Mouse (Mus musculus) adrenal gland, adult 2 months (tissue): ENCODE measurements at regions not wholly inside any gene's neighbourhood (a gene's known extent, or its start where the extent isn't known, plus 50 kb on each side); places are given as distances from the start of the nearest gene placed in this dataset.
A peak's percentile ranks its signal among the peaks of the same experiment; 100 is the strongest.
"Not testable (repeated sequence)": the region's sequence is repeated elsewhere in the genome, so short reads cannot be mapped to it uniquely, and the experiment has no call there.

Experiments used
- DNase-seq: peaks from one replicate; pipeline ENCODE4 v3.0.0; 2021

GRCm38 (mm10) chr12:21680026-21680425 is 262.6 kb upstream of the Ywhaq start:
- peak; percentile 33 for DNase-seq

- DNase-seq = not testable (repeated sequence)
These were observed 231.9 kb upstream of the Ywhaq start for GRCm38 (mm10) chr12:21649381-21649780.

- peak; percentile 60 for DNase-seq
These were observed 196.3 kb upstream of the Ywhaq start for GRCm38 (mm10) chr12:21613781-21614180.

- DNase-seq = peak; percentile 20
These were observed 151.1 kb upstream of the Ywhaq start for GRCm38 (mm10) chr12:21568415-21569040.

- not testable (repeated sequence) for DNase-seq
These were observed 126.5 kb upstream of the Ywhaq start for GRCm38 (mm10) chr12:21543962-21544361.

- peak; percentile 90 for DNase-seq
These were observed 125.9 kb upstream of the Ywhaq start for GRCm38 (mm10) chr12:21543153-21543894.

GRCm38 (mm10) chr12:21531766-21532165 is 114.3 kb upstream of the Ywhaq start:
- no peak for DNase-seq

- DNase-seq = not testable (repeated sequence)
These were observed 111.9 kb upstream of the Ywhaq start for GRCm38 (mm10) chr12:21529367-21529766.

- DNase-seq = not testable (repeated sequence)
These were observed 109.9 kb upstream of the Ywhaq start for GRCm38 (mm10) chr12:21527336-21527735.

- DNase-seq = not testable (repeated sequence)
These were observed 109.5 kb upstream of the Ywhaq start for GRCm38 (mm10) chr12:21526906-21527305.

- DNase-seq = not testable (repeated sequence)
These were observed 108.1 kb upstream of the Ywhaq start for GRCm38 (mm10) chr12:21525567-21525966.

- DNase-seq = no peak
These were observed 105.2 kb upstream of the Ywhaq start for GRCm38 (mm10) chr12:21522621-21523020.

- peak; percentile 14 for DNase-seq
These were observed 101.6 kb upstream of the Ywhaq start for GRCm38 (mm10) chr12:21519058-21519457.

- DNase-seq = no peak
These were observed 95.3 kb upstream of the Ywhaq start for GRCm38 (mm10) chr12:21512736-21513135.

GRCm38 (mm10) chr12:21511043-21511665 is 93.7 kb upstream of the Ywhaq start:
- no peak for DNase-seq

GRCm38 (mm10) chr12:21507080-21507479 is 89.6 kb upstream of the Ywhaq start:
- no peak for DNase-seq

GRCm38 (mm10) chr12:21505731-21506368 is 88.4 kb upstream of the Ywhaq start:
- DNase-seq = no peak

- DNase-seq = no peak
These were observed 85.8 kb upstream of the Ywhaq start for GRCm38 (mm10) chr12:21503250-21503649.

GRCm38 (mm10) chr12:21496974-21497373 is 79.5 kb upstream of the Ywhaq start:
- no peak for DNase-seq

- DNase-seq = no peak
These were observed 78.1 kb upstream of the Ywhaq start for GRCm38 (mm10) chr12:21495511-21495910.

GRCm38 (mm10) chr12:21493471-21493870 is 76.0 kb upstream of the Ywhaq start:
- DNase-seq = no peak

- no peak for DNase-seq
These were observed 75.3 kb upstream of the Ywhaq start for GRCm38 (mm10) chr12:21492549-21493291.
